Mouse (Mus musculus) adrenal gland, postnatal 0 days (tissue): ENCODE results near the gene Zfp93. TPM values are rescaled to one million over a fixed set of nuclear protein-coding genes. Genes with fewer than 3 reads are reported as not detected.

Experiments
- polyA plus RNA-seq: library from polyadenylated mRNA; unstranded; fragments of >200 nt; fragmentation: Nextera tagmentation; extraction: Ambion mirVana; gene quantifications from 2 replicates; pipeline ENCODE4 v1.2.1, GENCODE M21; 2015

Zfp93 gene
- polyA plus RNA-seq: 4.0 and 5.2 TPM in 2 replicates

DNA sequence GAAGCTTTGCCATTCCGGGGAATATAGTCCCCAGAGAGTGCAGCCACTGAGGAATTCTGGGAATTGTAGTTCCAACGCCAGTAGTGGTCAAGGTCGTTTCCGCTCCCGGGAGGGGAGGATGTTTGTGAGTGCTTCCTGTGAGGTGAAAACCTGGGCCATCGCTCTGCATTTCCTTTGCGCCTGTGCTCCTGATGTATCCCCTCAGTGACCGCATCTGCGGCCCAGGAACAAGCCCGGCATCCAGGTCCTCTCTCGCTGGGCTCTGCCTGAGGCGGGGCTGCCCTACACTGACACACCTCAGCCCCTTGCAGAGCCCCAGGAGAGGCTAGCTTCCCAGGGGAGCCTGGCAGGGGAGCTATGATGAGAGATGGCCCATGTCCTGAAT is at the start of gene Zfp93:
Gene Zfp93 (plus strand): TSS at position 133 of the 385 bp plus-strand sequence.

DNA sequence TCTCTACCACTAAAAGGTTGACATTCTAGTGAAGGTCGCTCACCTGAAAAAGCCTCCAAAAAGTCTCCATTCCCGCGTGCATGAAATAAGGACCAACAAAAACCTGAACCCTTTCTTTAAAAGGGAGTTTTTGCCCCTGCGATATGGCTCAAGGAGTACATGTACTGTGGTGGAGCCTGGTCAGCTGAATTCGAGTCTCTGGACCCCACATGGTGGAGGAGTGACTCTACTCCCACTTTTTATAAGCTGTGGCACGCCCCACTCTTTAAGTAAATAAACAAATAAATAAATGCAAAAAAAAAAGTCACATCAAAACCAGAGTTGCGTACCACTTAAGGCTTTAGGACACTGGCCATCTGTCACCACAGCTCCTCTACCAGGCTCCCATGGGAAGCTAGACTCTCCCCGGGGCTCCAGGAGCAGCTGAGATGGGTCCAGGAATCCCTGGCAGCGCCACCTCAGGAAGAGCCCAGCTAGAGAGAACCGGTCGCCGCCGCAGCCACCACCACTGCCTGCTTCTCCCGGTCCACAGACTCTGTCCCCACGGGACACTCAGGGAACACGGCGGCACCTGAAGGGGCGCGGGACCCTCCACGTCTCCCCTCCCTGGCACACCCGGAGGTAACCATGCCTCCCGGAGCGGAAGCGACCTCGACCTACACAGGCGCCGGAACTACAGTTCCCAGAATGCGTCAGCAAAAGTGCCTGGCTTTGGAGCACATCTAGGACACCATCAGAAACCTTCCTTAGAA is 33.0 kb upstream of the Zfp93 start, which contains the start of gene Zfp109:
Gene Zfp109 (minus strand): TSS at position 521 of the 752 bp plus-strand sequence.

DNA sequence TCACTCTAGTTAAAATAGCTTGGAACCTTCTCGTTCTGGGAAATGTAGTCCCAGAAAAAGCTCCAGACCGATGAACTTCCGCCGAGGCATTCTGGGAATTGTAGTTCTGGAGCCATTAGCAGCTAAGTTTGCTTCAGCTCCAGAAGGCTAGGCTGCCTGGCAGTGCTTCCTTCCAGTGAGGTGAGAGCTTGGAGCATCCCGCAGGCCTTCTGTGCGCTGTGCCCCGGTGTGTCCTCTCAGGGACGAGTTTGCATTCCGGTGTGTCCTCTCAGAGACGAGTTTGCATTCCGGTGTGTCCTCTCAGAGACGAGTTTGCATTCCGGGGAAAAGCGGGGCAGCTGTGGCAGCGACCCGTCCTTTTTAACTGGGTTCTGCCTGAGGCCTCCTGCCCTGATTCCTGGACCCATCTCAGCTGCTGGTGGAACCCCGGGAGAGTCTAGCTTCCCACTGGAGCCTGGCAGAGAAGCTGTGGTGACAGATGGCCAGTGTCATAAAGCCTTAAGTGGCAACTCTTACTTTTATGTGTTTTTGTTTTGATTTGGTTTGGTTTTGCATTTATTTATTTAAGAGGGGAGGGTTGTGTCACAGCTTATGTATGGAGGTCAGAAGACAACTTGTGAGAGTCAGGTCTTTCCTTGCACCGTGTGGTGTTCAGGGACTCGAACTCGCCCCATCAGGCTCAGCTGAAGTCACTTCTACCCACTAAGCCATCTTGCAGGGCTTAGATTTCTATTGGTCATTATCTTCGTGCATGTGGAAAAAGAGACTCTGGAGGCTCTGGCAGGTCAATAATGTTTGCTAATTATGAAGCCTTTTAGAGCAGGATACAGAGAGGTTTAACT is 15.4 kb upstream of the Zfp93 start, which contains the start of gene Zfp108:
Gene Zfp108 (plus strand): TSS at position 162 of the 842 bp plus-strand sequence.

DNA sequence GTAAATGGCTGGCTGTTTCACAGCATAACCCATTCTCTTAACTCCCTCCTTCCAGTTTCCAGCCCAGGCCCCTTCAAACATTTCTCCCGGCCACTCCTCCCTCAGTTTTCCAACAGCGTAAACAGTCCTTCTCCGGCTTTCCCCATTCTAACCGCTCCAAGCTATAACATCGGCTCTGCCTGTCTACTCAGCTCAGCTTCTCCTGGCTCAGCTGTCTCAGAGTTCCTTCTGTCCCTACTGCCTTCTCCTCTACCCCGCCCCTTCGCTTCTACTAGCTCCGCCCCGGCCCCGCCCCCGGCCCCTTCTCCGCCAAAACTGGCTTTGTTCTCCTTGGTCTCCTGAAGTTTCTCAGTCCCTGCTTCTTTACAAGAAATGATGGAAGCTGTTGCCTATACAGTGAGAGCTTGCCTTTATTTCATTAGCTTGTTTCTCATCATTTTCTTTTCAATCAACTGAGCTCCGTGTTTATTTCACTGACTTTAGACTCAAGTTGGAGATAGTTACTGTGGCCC is 30.6 kb downstream of the Zfp93 start, which contains the start of gene Zfp61:
Gene Zfp61 (minus strand): TSS at position 462 of the 512 bp plus-strand sequence.

DNA sequence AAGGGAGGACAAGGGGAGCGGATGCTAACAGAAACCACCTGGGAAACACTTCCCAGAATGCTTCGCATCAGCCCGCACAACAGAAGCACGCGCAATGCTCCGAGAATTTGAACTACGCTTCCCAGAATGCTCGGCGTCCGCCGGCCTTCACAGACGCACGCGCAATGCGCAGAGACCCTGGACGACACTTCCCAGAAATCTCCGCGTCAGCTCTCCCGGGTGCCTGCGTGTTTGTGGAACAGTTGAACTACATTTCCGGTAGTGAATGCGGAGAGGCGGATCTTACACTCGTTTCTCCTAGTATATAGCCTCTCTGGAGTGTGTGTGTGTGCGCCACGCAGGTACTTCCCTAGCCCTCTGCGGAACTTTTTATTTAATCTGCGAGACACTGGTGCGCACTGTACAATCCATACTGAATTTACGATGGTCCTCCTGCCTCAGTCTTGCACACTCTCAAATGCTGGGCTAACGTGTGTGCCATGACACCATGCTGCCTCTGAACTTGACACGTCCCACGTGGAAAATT is 46.4 kb downstream of the Zfp93 start, which contains the start of gene Zfp94:
Gene Zfp94 (minus strand): TSS at position 100 of the 526 bp plus-strand sequence.

Other genes starting within 250 kb of the Zfp93 start
- gene Vmn1r183, start 217.2 kb upstream of the Zfp93 start, polyA plus RNA-seq: not detected in 2 replicates
- gene Zfp180, start 188.5 kb upstream of the Zfp93 start, polyA plus RNA-seq: 9.4 and 9.9 TPM in 2 replicates
- 4.4 and 5.7 TPM in 2 replicates for gene Zfp112, start 158.1 kb upstream of the Zfp93 start, polyA plus RNA-seq
- 9.5 and 11.1 TPM in 2 replicates for gene Zfp235, start 136.3 kb upstream of the Zfp93 start, polyA plus RNA-seq
- 1.5 and 1.7 TPM in 2 replicates for gene Zfp114, start 95.4 kb upstream of the Zfp93 start, polyA plus RNA-seq
- 5.0 and 6.0 TPM in 2 replicates for gene Zfp111, start 59.0 kb upstream of the Zfp93 start, polyA plus RNA-seq
- 0.95 and 1.1 TPM in 2 replicates for gene Zfp109, start 32.9 kb upstream of the Zfp93 start, polyA plus RNA-seq
- gene Zfp108, start 15.6 kb upstream of the Zfp93 start, polyA plus RNA-seq: 2.1 and 2.6 TPM in 2 replicates
- 12.2 and 18.2 TPM in 2 replicates for gene Zfp61, start 30.8 kb downstream of the Zfp93 start, polyA plus RNA-seq
- gene Zfp94, start 46.2 kb downstream of the Zfp93 start, polyA plus RNA-seq: 6.7 and 7.9 TPM in 2 replicates
- 0.14 TPM in 1 of 2 replicates, not detected in the other for gene Tescl, start 63.5 kb downstream of the Zfp93 start, polyA plus RNA-seq
- 0.14 TPM in 1 of 2 replicates, not detected in the other for gene Lypd5, start 78.8 kb downstream of the Zfp93 start, polyA plus RNA-seq
- gene Kcnn4, start 99.8 kb downstream of the Zfp93 start, polyA plus RNA-seq: 3.2 and 7.2 TPM in 2 replicates
- 11.1 and 18.4 TPM in 2 replicates for gene Smg9, start 129.2 kb downstream of the Zfp93 start, polyA plus RNA-seq
- gene Irgc1, start 181.9 kb downstream of the Zfp93 start, polyA plus RNA-seq: not detected in 2 replicates
- gene Plaur, start 192.1 kb downstream of the Zfp93 start, polyA plus RNA-seq: 9.6 and 13.0 TPM in 2 replicates
- 5.0 and 8.1 TPM in 2 replicates for gene Cadm4, start 211.6 kb downstream of the Zfp93 start, polyA plus RNA-seq
- 24.2 and 36.0 TPM in 2 replicates for gene Zfp428, start 236.6 kb downstream of the Zfp93 start, polyA plus RNA-seq
- gene AC161166.1, start 242.0 kb downstream of the Zfp93 start, polyA plus RNA-seq: 0.11 TPM in 1 of 2 replicates, not detected in the other